Mouse (Mus musculus): ENCODE measurements around the gene Ank3. TPM values are rescaled to one million over a fixed set of nuclear protein-coding genes. Genes with fewer than 3 reads are reported as not detected.

Ank3 gene
- polyA plus RNA-seq, 1 experiment from 2014 or later = 48.8 TPM

DNA sequence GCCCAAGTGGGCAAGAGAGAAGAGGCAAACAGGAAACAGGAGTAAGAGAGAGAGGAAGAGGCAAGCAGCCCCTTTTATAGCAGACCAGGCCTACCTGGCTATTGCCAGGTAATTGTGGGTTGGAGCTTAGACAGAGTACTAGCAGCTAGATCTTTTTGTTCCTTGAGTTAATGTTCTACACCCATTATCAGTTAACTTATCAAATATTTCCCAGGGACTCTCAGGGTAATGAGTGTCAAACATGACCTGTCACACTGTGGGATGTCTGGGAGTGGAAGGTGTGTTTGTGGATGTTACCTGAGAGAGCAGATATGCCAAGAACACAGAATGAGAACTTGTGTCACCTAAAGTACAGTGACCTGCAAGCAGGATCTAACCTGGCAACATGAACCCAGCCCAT, 274.0 kb downstream of the Ank3 start:
- TF ChIP-seq CTCF (IDR thresholded peaks at IDR 0.05; ENCODE audit: low read depth) = no peak
- no peaks in the 10 kb centered on the region for H3K27me3 ChIP-seq (ENCODE audit: insufficient read depth, low read length)
- no peak overlapping the region for H3K9ac ChIP-seq (ENCODE audit: low read depth, low read length)
- no peaks in the 10 kb centered on the region for H3K9me3 ChIP-seq (replicated peaks; ENCODE audit: low read length)
- DNase-seq (ENCODE audit: low spot score) (no peak), ATAC-seq (replicated peaks; ENCODE audit: low FRiP score, low read depth) (no peak)
- no peak overlapping the region for H3K4me3 ChIP-seq (replicated peaks; ENCODE audit: low read depth, low read length)
- no peaks in the 10 kb centered on the region for H3K36me3 ChIP-seq (ENCODE audit: insufficient read depth, low read length)
- no peaks in the 10 kb centered on the region for H3K4me1 ChIP-seq (replicated peaks; ENCODE audit: insufficient read depth, low read length)
- no peak overlapping the region for H3K27ac ChIP-seq
- H3K4me2 ChIP-seq (ENCODE audit: low read length) = no peak overlapping the region

- ATAC-seq (replicated peaks; ENCODE audit: low FRiP score, low read depth) (0 out of 2 replicates have a peak, but pooled peaks have one; percentile 29), DNase-seq (ENCODE audit: low spot score) (peak; percentile 51)
- WGBS = 49% methylated on average over 15 of the region's 15 CpGs
- Histone ChIP-seq H3K4me3 (replicated peaks; ENCODE audit: low read depth, low read length) (no peak overlapping the region), H3K27me3 (ENCODE audit: insufficient read depth, low read length) (no peaks in the 10 kb centered on the region), H3K4me1 (replicated peaks; ENCODE audit: insufficient read depth, low read length) (no peaks in the 10 kb centered on the region), H3K9me3 (replicated peaks; ENCODE audit: low read length) (no peaks in the 10 kb centered on the region), H3K36me3 (ENCODE audit: insufficient read depth, low read length) (no peaks in the 10 kb centered on the region), H3K27ac (no peak overlapping the region), H3K9ac (ENCODE audit: low read depth, low read length) (no peak overlapping the region), H3K4me2 (ENCODE audit: low read length) (no peak overlapping the region)
- no peak for TF ChIP-seq CTCF (IDR thresholded peaks at IDR 0.05; ENCODE audit: low read depth)
These were observed 279.7 kb downstream of the Ank3 start for GRCm38 (mm10) chr10:69678230-69678629.

DNA sequence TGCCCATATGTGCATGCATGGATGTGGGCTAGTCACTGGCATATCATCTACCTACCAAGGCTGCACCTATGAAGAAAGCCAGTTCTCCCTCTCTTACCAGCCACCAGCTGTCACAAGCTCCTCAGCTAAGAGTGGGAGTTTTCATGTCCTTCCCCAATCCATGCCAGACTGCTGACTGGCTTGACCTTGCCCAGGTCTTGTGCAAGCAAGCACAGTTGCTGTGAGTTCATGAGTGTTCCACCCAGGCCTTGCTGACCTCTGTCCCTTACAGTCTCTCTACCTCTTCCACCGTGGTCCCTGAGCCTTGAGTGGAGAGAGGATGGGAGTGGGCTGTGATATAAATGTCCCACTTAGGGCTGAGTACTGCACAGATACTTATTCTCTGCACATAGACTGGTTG, 287.8 kb downstream of the Ank3 start:
- Histone ChIP-seq H3K9me3 (replicated peaks; ENCODE audit: low read length) (no peaks in the 10 kb centered on the region), H3K27me3 (ENCODE audit: insufficient read depth, low read length) (no peaks in the 10 kb centered on the region), H3K9ac (ENCODE audit: low read depth, low read length) (no peak overlapping the region), H3K4me1 (replicated peaks; ENCODE audit: insufficient read depth, low read length) (peaks cover 7% of the 10 kb centered on the region; the same call in 1 of the 2 replicates), H3K4me3 (replicated peaks; ENCODE audit: low read depth, low read length) (no peak overlapping the region), H3K4me2 (ENCODE audit: low read length) (no peak overlapping the region), H3K27ac (no peak overlapping the region), H3K36me3 (ENCODE audit: insufficient read depth, low read length) (no peaks in the 10 kb centered on the region)
- ATAC-seq (replicated peaks; ENCODE audit: low FRiP score, low read depth) (no peak), DNase-seq (ENCODE audit: low spot score) (no peak)
- no peak for TF ChIP-seq CTCF (IDR thresholded peaks at IDR 0.05; ENCODE audit: low read depth)
- 71% methylated on average over 1 of the region's 1 CpGs for WGBS

DNA sequence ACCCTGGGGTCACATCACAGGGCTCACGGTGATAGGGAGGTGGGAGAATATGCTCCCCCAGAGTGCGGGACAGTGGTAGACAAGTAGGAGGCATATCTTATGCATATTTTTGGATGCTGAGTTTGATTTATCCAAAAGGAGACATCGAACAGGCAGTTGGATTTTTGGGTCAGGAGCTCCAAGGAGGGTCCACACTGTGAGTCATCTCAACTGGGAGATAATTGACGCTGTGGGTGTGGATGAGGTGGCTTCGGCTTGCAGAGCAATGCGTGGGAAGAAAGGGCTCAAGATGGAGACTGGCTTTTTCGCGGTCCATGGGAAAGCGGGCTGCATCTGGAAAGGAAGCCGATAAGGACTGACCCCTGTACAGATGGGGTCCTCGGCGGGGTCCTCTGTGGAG, 290.5 kb downstream of the Ank3 start:
- no peak for ATAC-seq (replicated peaks; ENCODE audit: low FRiP score, low read depth)
- 82% methylated on average over 12 of the region's 12 CpGs for WGBS

GRCm38 (mm10) chr10:69690131-69690960, 291.8 kb downstream of the Ank3 start:
- TF ChIP-seq CTCF (IDR thresholded peaks at IDR 0.05; ENCODE audit: low read depth) = no peak
- Histone ChIP-seq H3K4me1 (replicated peaks; ENCODE audit: insufficient read depth, low read length) (peaks cover 7% of the 10 kb centered on the region; the same call in 1 of the 2 replicates), H3K27me3 (ENCODE audit: insufficient read depth, low read length) (no peaks in the 10 kb centered on the region), H3K9ac (ENCODE audit: low read depth, low read length) (no peak overlapping the region), H3K4me2 (ENCODE audit: low read length) (peak overlapping the region; percentile 37), H3K36me3 (ENCODE audit: insufficient read depth, low read length) (no peaks in the 10 kb centered on the region), H3K27ac (no peak overlapping the region), H3K9me3 (replicated peaks; ENCODE audit: low read length) (no peaks in the 10 kb centered on the region), H3K4me3 (replicated peaks; ENCODE audit: low read depth, low read length) (no peak overlapping the region)
- WGBS = 16% methylated on average over 12 of the region's 12 CpGs
- ATAC-seq (replicated peaks; ENCODE audit: low FRiP score, low read depth) (no peak), DNase-seq (ENCODE audit: low spot score) (no peak)

More for the DNA sequence above, 290.5 kb downstream of the Ank3 start:
- no peak overlapping the region for H3K9ac ChIP-seq (ENCODE audit: low read depth, low read length)
- H3K4me3 ChIP-seq (replicated peaks; ENCODE audit: low read depth, low read length) = no peak overlapping the region
- no peak for DNase-seq (ENCODE audit: low spot score)
- peaks cover 7% of the 10 kb centered on the region; the same call in 1 of the 2 replicates for H3K4me1 ChIP-seq (replicated peaks; ENCODE audit: insufficient read depth, low read length)
- H3K4me2 ChIP-seq (ENCODE audit: low read length) = no peak overlapping the region
- H3K27ac ChIP-seq = no peak overlapping the region
- H3K9me3 ChIP-seq (replicated peaks; ENCODE audit: low read length) = no peaks in the 10 kb centered on the region
- no peaks in the 10 kb centered on the region for H3K36me3 ChIP-seq (ENCODE audit: insufficient read depth, low read length)
- no peak for TF ChIP-seq CTCF (IDR thresholded peaks at IDR 0.05; ENCODE audit: low read depth)
- H3K27me3 ChIP-seq (ENCODE audit: insufficient read depth, low read length) = no peaks in the 10 kb centered on the region

- H3K9me3 ChIP-seq (replicated peaks; ENCODE audit: low read length) = no peaks in the 10 kb centered on the region
- no peaks in the 10 kb centered on the region for H3K27me3 ChIP-seq (ENCODE audit: insufficient read depth, low read length)
- H3K4me2 ChIP-seq (ENCODE audit: low read length) = peak overlapping the region; percentile 37
- peaks cover 7% of the 10 kb centered on the region; the same call in 1 of the 2 replicates for H3K4me1 ChIP-seq (replicated peaks; ENCODE audit: insufficient read depth, low read length)
- no peak for TF ChIP-seq CTCF (IDR thresholded peaks at IDR 0.05; ENCODE audit: low read depth)
- no peak overlapping the region for H3K27ac ChIP-seq
- DNase-seq (ENCODE audit: low spot score) (no peak), ATAC-seq (replicated peaks; ENCODE audit: low FRiP score, low read depth) (no peak)
- 32% methylated on average over 6 of the region's 6 CpGs for WGBS
- H3K4me3 ChIP-seq (replicated peaks; ENCODE audit: low read depth, low read length) = no peak overlapping the region
- H3K9ac ChIP-seq (ENCODE audit: low read depth, low read length) = no peak overlapping the region
- no peaks in the 10 kb centered on the region for H3K36me3 ChIP-seq (ENCODE audit: insufficient read depth, low read length)
These were observed 292.4 kb downstream of the Ank3 start for GRCm38 (mm10) chr10:69690961-69691451.

All from kidney, postnatal 0 days (tissue).